Mouse (Mus musculus): Measurements from ENCODE around the gene Guca2a. TPM values are rescaled to one million over a fixed set of nuclear protein-coding genes. Genes with fewer than 3 reads are reported as not detected.
A peak's percentile ranks its signal among the peaks of the same experiment; 100 is the strongest.

Gene Guca2a
- polyA plus RNA-seq, 1 experiment: not detected

GRCm38 (mm10) chr4:119636731-119637130 lies 773 bp upstream of the Guca2a start:
- TF ChIP-seq CTCF (IDR thresholded peaks at IDR 0.05; ENCODE audit: low read depth, low read length) (no peak), POLR2A (IDR thresholded peaks at IDR 0.05; ENCODE audit: borderline replicate concordance, low read depth, low read length) (no peak)
- Histone ChIP-seq H3K4me1 (ENCODE audit: control insufficient read depth, insufficient read depth, low read length) (peaks cover 11% of the 10 kb centered on the region), H3K27ac (ENCODE audit: insufficient read depth, low read depth, low read length) (no peak overlapping the region), H3K4me3 (ENCODE audit: insufficient read depth, low read length) (no peak overlapping the region)

- H3K4me3 ChIP-seq (ENCODE audit: insufficient read depth, low read length): no peak overlapping the region
- no peak overlapping the region for H3K27ac ChIP-seq (ENCODE audit: insufficient read depth, low read depth, low read length)
- no peak for TF ChIP-seq CTCF (IDR thresholded peaks at IDR 0.05; ENCODE audit: low read depth, low read length)
- TF ChIP-seq POLR2A (IDR thresholded peaks at IDR 0.05; ENCODE audit: borderline replicate concordance, low read depth, low read length): no peak
- H3K4me1 ChIP-seq (ENCODE audit: control insufficient read depth, insufficient read depth, low read length): peaks cover 11% of the 10 kb centered on the region
These were observed 442 bp downstream of the Guca2a start for GRCm38 (mm10) chr4:119637946-119638345.

- Histone ChIP-seq H3K27ac (ENCODE audit: insufficient read depth, low read depth, low read length) (no peak overlapping the region), H3K4me1 (ENCODE audit: control insufficient read depth, insufficient read depth, low read length) (peaks cover 11% of the 10 kb centered on the region), H3K4me3 (ENCODE audit: insufficient read depth, low read length) (no peak overlapping the region)
- TF ChIP-seq CTCF (IDR thresholded peaks at IDR 0.05; ENCODE audit: low read depth, low read length): no peak
- TF ChIP-seq POLR2A (IDR thresholded peaks at IDR 0.05; ENCODE audit: borderline replicate concordance, low read depth, low read length): no peak
These were observed 1.2 kb downstream of the Guca2a start for GRCm38 (mm10) chr4:119638656-119639055.

- TF ChIP-seq CTCF (IDR thresholded peaks at IDR 0.05; ENCODE audit: low read depth, low read length) (no peak), POLR2A (IDR thresholded peaks at IDR 0.05; ENCODE audit: borderline replicate concordance, low read depth, low read length) (no peak)
- no peaks in the 10 kb centered on the region for H3K4me1 ChIP-seq (ENCODE audit: control insufficient read depth, insufficient read depth, low read length)
- H3K27ac ChIP-seq (ENCODE audit: insufficient read depth, low read depth, low read length): no peak overlapping the region
- no peak overlapping the region for H3K4me3 ChIP-seq (ENCODE audit: insufficient read depth, low read length)
These were observed 5.2 kb downstream of the Guca2a start for GRCm38 (mm10) chr4:119642666-119643065.

- Histone ChIP-seq H3K27ac (ENCODE audit: insufficient read depth, low read depth, low read length) (no peak overlapping the region), H3K4me3 (ENCODE audit: insufficient read depth, low read length) (no peak overlapping the region), H3K4me1 (ENCODE audit: control insufficient read depth, insufficient read depth, low read length) (peaks cover 9% of the 10 kb centered on the region)
- no peak for TF ChIP-seq POLR2A (IDR thresholded peaks at IDR 0.05; ENCODE audit: borderline replicate concordance, low read depth, low read length)
- TF ChIP-seq CTCF (IDR thresholded peaks at IDR 0.05; ENCODE audit: low read depth, low read length): no peak
These were observed 19.5 kb downstream of the Guca2a start for GRCm38 (mm10) chr4:119657011-119657410.

GRCm38 (mm10) chr4:119658246-119658645 lies 20.7 kb downstream of the Guca2a start:
- no peak overlapping the region for H3K27ac ChIP-seq (ENCODE audit: insufficient read depth, low read depth, low read length)
- H3K4me1 ChIP-seq (ENCODE audit: control insufficient read depth, insufficient read depth, low read length): peaks cover 19% of the 10 kb centered on the region
- no peak overlapping the region for H3K4me3 ChIP-seq (ENCODE audit: insufficient read depth, low read length)
- TF ChIP-seq CTCF (IDR thresholded peaks at IDR 0.05; ENCODE audit: low read depth, low read length) (no peak), POLR2A (IDR thresholded peaks at IDR 0.05; ENCODE audit: borderline replicate concordance, low read depth, low read length) (no peak)

- no peak for TF ChIP-seq CTCF (IDR thresholded peaks at IDR 0.05; ENCODE audit: low read depth, low read length)
- no peak for TF ChIP-seq POLR2A (IDR thresholded peaks at IDR 0.05; ENCODE audit: borderline replicate concordance, low read depth, low read length)
- Histone ChIP-seq H3K4me3 (ENCODE audit: insufficient read depth, low read length) (no peak within 1 kb of the TSS), H3K27ac (ENCODE audit: insufficient read depth, low read depth, low read length) (no peak within 1 kb of the TSS), H3K4me1 (ENCODE audit: control insufficient read depth, insufficient read depth, low read length) (peaks cover 23% of the 10 kb centered on the region)
These were observed 21.2 kb downstream of the Guca2a start, which contains the start of gene Guca2b for GRCm38 (mm10) chr4:119658731-119659130. Gene Guca2b (minus strand): TSS chr4:119658954.

GRCm38 (mm10) chr4:119660007-119660406 lies 22.5 kb downstream of the Guca2a start:
- Histone ChIP-seq H3K4me3 (ENCODE audit: insufficient read depth, low read length) (no peak overlapping the region), H3K4me1 (ENCODE audit: control insufficient read depth, insufficient read depth, low read length) (peaks cover 25% of the 10 kb centered on the region), H3K27ac (ENCODE audit: insufficient read depth, low read depth, low read length) (no peak overlapping the region)
- TF ChIP-seq CTCF (IDR thresholded peaks at IDR 0.05; ENCODE audit: low read depth, low read length): no peak

GRCm38 (mm10) chr4:119662151-119662550 lies 24.6 kb downstream of the Guca2a start:
- peaks cover 25% of the 10 kb centered on the region for H3K4me1 ChIP-seq (ENCODE audit: control insufficient read depth, insufficient read depth, low read length)
- H3K27ac ChIP-seq (ENCODE audit: insufficient read depth, low read depth, low read length): no peak overlapping the region
- TF ChIP-seq POLR2A (IDR thresholded peaks at IDR 0.05; ENCODE audit: borderline replicate concordance, low read depth, low read length) (no peak), CTCF (IDR thresholded peaks at IDR 0.05; ENCODE audit: low read depth, low read length) (no peak)
- no peak overlapping the region for H3K4me3 ChIP-seq (ENCODE audit: insufficient read depth, low read length)

- H3K4me3 ChIP-seq (ENCODE audit: insufficient read depth, low read length): no peak overlapping the region
- no peak for TF ChIP-seq CTCF (IDR thresholded peaks at IDR 0.05; ENCODE audit: low read depth, low read length)
- TF ChIP-seq POLR2A (IDR thresholded peaks at IDR 0.05; ENCODE audit: borderline replicate concordance, low read depth, low read length): no peak
- H3K4me1 ChIP-seq (ENCODE audit: control insufficient read depth, insufficient read depth, low read length): peaks cover 25% of the 10 kb centered on the region
- peak overlapping the region; percentile 62 for H3K27ac ChIP-seq (ENCODE audit: insufficient read depth, low read depth, low read length)
These were observed 25.5 kb downstream of the Guca2a start for GRCm38 (mm10) chr4:119662976-119663375.
